Mouse (Mus musculus): ENCODE data around the gene Arhgap9. TPM values are rescaled to one million over a fixed set of nuclear protein-coding genes. Genes with fewer than 3 reads are reported as not detected.

The Arhgap9 gene
- polyA plus RNA-seq, 1 experiment: 10.0 TPM

- WGBS: 81% methylated on average over 2 of the region's 2 CpGs
- DNase-seq (ENCODE audit: low read depth, low spot score): no peak
Measured at GRCm38 (mm10) chr10:127317277-127317676, 4.5 kb upstream of the Arhgap9 start.

GRCm38 (mm10) chr10:127318009-127318408 lies 3.8 kb upstream of the Arhgap9 start:
- DNase-seq (ENCODE audit: low read depth, low spot score): no peak
- WGBS: 39% methylated on average over 4 of the region's 4 CpGs

- 73% methylated on average over 7 of the region's 7 CpGs for WGBS
- no peak for DNase-seq (ENCODE audit: low read depth, low spot score)
Measured at GRCm38 (mm10) chr10:127319969-127320368, 1.8 kb upstream of the Arhgap9 start.

- no peak for DNase-seq (ENCODE audit: low read depth, low spot score)
- WGBS: 72% methylated on average over 13 of the region's 13 CpGs
Measured at GRCm38 (mm10) chr10:127322178-127322577, 414 bp downstream of the Arhgap9 start.

- 38% methylated on average over 4 of the region's 4 CpGs for WGBS
Measured at GRCm38 (mm10) chr10:127322669-127323068, 905 bp downstream of the Arhgap9 start.

GRCm38 (mm10) chr10:127323131-127323855 lies 1.5 kb downstream of the Arhgap9 start:
- DNase-seq (ENCODE audit: low read depth, low spot score): no peak
- 73% methylated on average over 17 of the region's 17 CpGs for WGBS

More at GRCm38 (mm10) chr10:127322669-127323068, 905 bp downstream of the Arhgap9 start:
- no peak for DNase-seq (ENCODE audit: low read depth, low spot score)

- peak; percentile 60 for DNase-seq (ENCODE audit: low read depth, low spot score)
Measured at GRCm38 (mm10) chr10:127324495-127324894, 2.7 kb downstream of the Arhgap9 start.

GRCm38 (mm10) chr10:127325454-127326016 lies 3.8 kb downstream of the Arhgap9 start:
- no peak for DNase-seq (ENCODE audit: low read depth, low spot score)
- 45% methylated on average over 14 of the region's 14 CpGs for WGBS

More at GRCm38 (mm10) chr10:127324495-127324894, 2.7 kb downstream of the Arhgap9 start:
- 5% methylated on average over 7 of the region's 7 CpGs for whole genome bisulfite sequencing

- no peak for DNase-seq (ENCODE audit: low read depth, low spot score)
- 3% methylated on average over 54 of the region's 54 CpGs for WGBS
Measured at GRCm38 (mm10) chr10:127326017-127326801, 4.4 kb downstream of the Arhgap9 start.

- 28% methylated on average over 29 of the region's 29 CpGs for WGBS
- DNase-seq (ENCODE audit: low read depth, low spot score): no peak
Measured at GRCm38 (mm10) chr10:127326828-127327227, 5.1 kb downstream of the Arhgap9 start.

GRCm38 (mm10) chr10:127327461-127328145 lies 5.8 kb downstream of the Arhgap9 start:
- 61% methylated on average over 18 of the region's 18 CpGs for WGBS
- DNase-seq (ENCODE audit: low read depth, low spot score): no peak

- no peak for DNase-seq (ENCODE audit: low read depth, low spot score)
Measured at GRCm38 (mm10) chr10:127330212-127330611, 8.4 kb downstream of the Arhgap9 start.

GRCm38 (mm10) chr10:127332211-127332874 lies 10.6 kb downstream of the Arhgap9 start:
- DNase-seq (ENCODE audit: low read depth, low spot score): no peak
- WGBS: 50% methylated on average over 31 of the region's 31 CpGs

More at GRCm38 (mm10) chr10:127330212-127330611, 8.4 kb downstream of the Arhgap9 start:
- WGBS: 74% methylated on average over 7 of the region's 7 CpGs

GRCm38 (mm10) chr10:127333152-127333551 lies 11.4 kb downstream of the Arhgap9 start:
- no peak for DNase-seq (ENCODE audit: low read depth, low spot score)
- 72% methylated on average over 5 of the region's 5 CpGs for whole genome bisulfite sequencing

- no peak for DNase-seq (ENCODE audit: low read depth, low spot score)
- WGBS: 33% methylated on average over 1 of the region's 1 CpGs
Measured at GRCm38 (mm10) chr10:127335271-127335670, 13.5 kb downstream of the Arhgap9 start.

- WGBS: 34% methylated on average over 5 of the region's 5 CpGs
- DNase-seq (ENCODE audit: low read depth, low spot score): no peak
Measured at GRCm38 (mm10) chr10:127336952-127337351, 15.2 kb downstream of the Arhgap9 start.

GRCm38 (mm10) chr10:127337536-127338099 lies 15.9 kb downstream of the Arhgap9 start:
- 79% methylated on average over 6 of the region's 6 CpGs for WGBS

GRCm38 (mm10) chr10:127338930-127339682 lies 17.3 kb downstream of the Arhgap9 start:
- under 1% methylated on average over 31 of the region's 31 CpGs for WGBS
- peak; percentile 69 for DNase-seq (ENCODE audit: low read depth, low spot score)

More at GRCm38 (mm10) chr10:127337536-127338099, 15.9 kb downstream of the Arhgap9 start:
- DNase-seq (ENCODE audit: low read depth, low spot score): no peak

Data from large intestine, adult 2 months (tissue).